10 mouse cellular contexts compared by ENCODE assay signal in the genomic region with DNA sequence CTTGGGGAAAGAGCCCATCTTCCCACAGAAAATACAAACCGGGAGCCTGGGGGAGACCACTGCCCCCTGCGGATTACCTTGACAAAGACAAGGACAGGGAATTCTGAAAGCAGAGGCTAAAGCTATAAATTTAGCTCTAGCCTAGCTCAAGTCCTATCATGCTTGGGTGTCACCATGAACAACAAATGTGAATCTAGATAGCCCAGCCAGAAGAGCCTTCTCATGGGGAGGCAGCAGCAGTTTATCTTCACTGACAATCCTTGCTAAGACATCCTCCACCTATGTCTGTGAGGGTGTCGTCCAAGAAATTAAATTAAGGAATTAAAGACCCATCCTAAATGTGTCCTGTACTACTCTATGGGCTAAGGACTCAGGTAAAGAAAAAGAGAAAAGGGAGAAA.
DNase-seq lines count a peak whose midpoint lies in the region; ATAC-seq and TF ChIP-seq lines count a peak whose summit lies in the region.
"Had no signal": no experiment of that assay in that cellular context is flagged by ENCODE, and none has a peak within 500 bp of the region (broad histone marks: within the 10 kb centered on the region; RNA-seq: fewer than 3 reads in every experiment).

No protein-coding gene starts in this region.

- peaks cover 10% of the 10 kb centered on the region; the same call in 1 of the 2 replicates for H3K36me3 ChIP-seq in forebrain, embryonic 15.5 days
- H3K36me3 ChIP-seq in liver, embryonic 13.5 days = 0 out of 2 replicates have a peak, but pooled peaks cover 5% of the 10 kb centered on the region
- peaks cover 20% of the 10 kb centered on the region for H3K36me3 ChIP-seq in neural tube, embryonic 15.5 days
- peaks cover 4% of the 10 kb centered on the region; the same call in 1 of the 2 replicates for H3K36me3 ChIP-seq in thymus, adult 2 months (ENCODE audit: control insufficient read depth, insufficient read depth, low read length)
- no peaks in the 10 kb centered on the region for H3K36me3 ChIP-seq in intestine, embryonic 15.5 days

- intact Hi-C loops in heart, postnatal 10 days (cut with DNase I) = no loop called here

- peaks cover 14% of the 10 kb centered on the region for H3K4me1 ChIP-seq in forebrain, embryonic 15.5 days
- peaks cover 12% of the 10 kb centered on the region for H3K4me1 ChIP-seq in liver, embryonic 13.5 days (replicated peaks)
- peaks cover 10% of the 10 kb centered on the region for H3K4me1 ChIP-seq in neural tube, embryonic 15.5 days
- no peaks in the 10 kb centered on the region for H3K4me1 ChIP-seq in thymus, adult 2 months (replicated peaks; ENCODE audit: control insufficient read depth, insufficient read depth, low read length)
- H3K4me1 ChIP-seq in intestine, embryonic 15.5 days (replicated peaks) = no peaks in the 10 kb centered on the region
- H3K4me1 ChIP-seq: limb, embryonic 12.5 days had no signal

- H3K9me3 ChIP-seq in forebrain, embryonic 15.5 days = no peaks in the 10 kb centered on the region
- H3K9me3 ChIP-seq in liver, embryonic 13.5 days (replicated peaks) = no peaks in the 10 kb centered on the region
- H3K9me3 ChIP-seq in neural tube, embryonic 15.5 days (replicated peaks) = no peaks in the 10 kb centered on the region
- H3K9me3 ChIP-seq in intestine, embryonic 15.5 days = no peaks in the 10 kb centered on the region
- H3K9me3 ChIP-seq: heart, embryonic 10.5 days; limb, embryonic 12.5 days had no signal

- no peaks in the 10 kb centered on the region for H3K27me3 ChIP-seq in forebrain, embryonic 15.5 days
- H3K27me3 ChIP-seq in liver, embryonic 13.5 days = no peaks in the 10 kb centered on the region
- no peaks in the 10 kb centered on the region for H3K27me3 ChIP-seq in neural tube, embryonic 15.5 days (replicated peaks)
- no peaks in the 10 kb centered on the region for H3K27me3 ChIP-seq in thymus, adult 2 months (ENCODE audit: control insufficient read depth, insufficient read depth, low read length)
- no peaks in the 10 kb centered on the region for H3K27me3 ChIP-seq in intestine, embryonic 15.5 days (replicated peaks)
- H3K27me3 ChIP-seq: limb, embryonic 12.5 days had no signal

- TF ChIP-seq POLR2A in thymus, adult 2 months (IDR thresholded peaks at IDR 0.05; ENCODE audit: control insufficient read depth, extremely low read depth, insufficient read depth, low read length, poor library complexity) = no peak

- DNase-seq in ovary, adult 18-20 months (ENCODE audit: low spot score) = peak; percentile 41
- DNase-seq in ovary, postnatal 14 days (ENCODE audit: low spot score) = no peak
- no peak for DNase-seq in liver, embryonic 13.5 days
- no peak for DNase-seq in thymus, adult 2 months
- DNase-seq in heart, postnatal 10 days = no peak

- H3K4me2 ChIP-seq in forebrain, embryonic 15.5 days (replicated peaks) = no peak overlapping the region
- H3K4me2 ChIP-seq in liver, embryonic 13.5 days = no peak overlapping the region
- H3K4me2 ChIP-seq in neural tube, embryonic 15.5 days = no peak overlapping the region
- no peak overlapping the region for H3K4me2 ChIP-seq in intestine, embryonic 15.5 days (replicated peaks)
- H3K4me2 ChIP-seq: limb, embryonic 12.5 days had no signal

- no peak for ATAC-seq in forebrain, embryonic 15.5 days (replicated peaks)
- ATAC-seq in liver, embryonic 13.5 days (ENCODE audit: low read depth) = peak; percentile 58
- no peak for ATAC-seq in neural tube, embryonic 15.5 days (ENCODE audit: low FRiP score)
- ATAC-seq in intestine, embryonic 15.5 days = no peak

- peak overlapping the region; percentile 70 for H3K27ac ChIP-seq in forebrain, embryonic 15.5 days (replicated peaks)
- H3K27ac ChIP-seq in liver, embryonic 13.5 days = no peak overlapping the region
- H3K27ac ChIP-seq in neural tube, embryonic 15.5 days (replicated peaks) = peak overlapping the region; percentile 56; the same call in 1 of the 2 replicates
- H3K27ac ChIP-seq in thymus, adult 2 months (ENCODE audit: control insufficient read depth, insufficient read depth, low read length) = no peak overlapping the region
- no peak overlapping the region for H3K27ac ChIP-seq in intestine, embryonic 15.5 days
- H3K27ac ChIP-seq: heart, embryonic 10.5 days; limb, embryonic 12.5 days had no signal

- no peak overlapping the region for H3K9ac ChIP-seq in forebrain, embryonic 15.5 days (replicated peaks)
- H3K9ac ChIP-seq in liver, embryonic 13.5 days = no peak overlapping the region
- no peak overlapping the region for H3K9ac ChIP-seq in neural tube, embryonic 15.5 days (replicated peaks)
- no peak overlapping the region for H3K9ac ChIP-seq in intestine, embryonic 15.5 days
- H3K9ac ChIP-seq: limb, embryonic 12.5 days had no signal

- TF ChIP-seq CTCF in thymus, adult 2 months (IDR thresholded peaks at IDR 0.05; ENCODE audit: borderline replicate concordance, control insufficient read depth, extremely low read depth, insufficient read depth, low read length, poor library complexity) = no peak

- WGBS in forebrain, embryonic 15.5 days = 26% methylated on average over 3 of the region's 3 CpGs
- 42% methylated on average over 3 of the region's 3 CpGs for WGBS in liver, embryonic 13.5 days (ENCODE audit: insufficient replicate concordance)
- WGBS in neural tube, embryonic 15.5 days = 18% methylated on average over 3 of the region's 3 CpGs
- 92% methylated on average over 3 of the region's 3 CpGs for WGBS in thymus, adult 2 months
- whole genome bisulfite sequencing in intestine, embryonic 15.5 days = 44% methylated on average over 3 of the region's 3 CpGs

- H3K4me3 ChIP-seq in forebrain, embryonic 15.5 days = no peak overlapping the region
- H3K4me3 ChIP-seq in liver, embryonic 13.5 days (replicated peaks) = no peak overlapping the region
- H3K4me3 ChIP-seq in neural tube, embryonic 15.5 days (replicated peaks) = no peak overlapping the region
- H3K4me3 ChIP-seq in thymus, adult 2 months (ENCODE audit: control insufficient read depth, insufficient read depth, low read length) = no peak overlapping the region
- no peak overlapping the region for H3K4me3 ChIP-seq in intestine, embryonic 15.5 days (replicated peaks)
- H3K4me3 ChIP-seq: heart, embryonic 10.5 days; limb, embryonic 12.5 days had no signal

Comparison
In these comparisons a context has a peak if more than half of its experiments do, and no peak if none do; other contexts are left out.
1. H3K27ac ChIP-seq: peak in forebrain, embryonic 15.5 days (single experiment) and neural tube, embryonic 15.5 days (single experiment); none in liver, embryonic 13.5 days (single experiment), thymus, adult 2 months (single experiment) and intestine, embryonic 15.5 days (single experiment).